Mouse (Mus musculus) Muller cell, postnatal 12 days (primary cell): Measurements from ENCODE around the gene Fbxl13.

Source experiments
- DNase-seq: peaks from one replicate; pipeline ENCODE4 v3.0.0-alpha.2; 2015; ENCODE audit errors: inconsistent ontology term

The Fbxl13 gene

DNA sequence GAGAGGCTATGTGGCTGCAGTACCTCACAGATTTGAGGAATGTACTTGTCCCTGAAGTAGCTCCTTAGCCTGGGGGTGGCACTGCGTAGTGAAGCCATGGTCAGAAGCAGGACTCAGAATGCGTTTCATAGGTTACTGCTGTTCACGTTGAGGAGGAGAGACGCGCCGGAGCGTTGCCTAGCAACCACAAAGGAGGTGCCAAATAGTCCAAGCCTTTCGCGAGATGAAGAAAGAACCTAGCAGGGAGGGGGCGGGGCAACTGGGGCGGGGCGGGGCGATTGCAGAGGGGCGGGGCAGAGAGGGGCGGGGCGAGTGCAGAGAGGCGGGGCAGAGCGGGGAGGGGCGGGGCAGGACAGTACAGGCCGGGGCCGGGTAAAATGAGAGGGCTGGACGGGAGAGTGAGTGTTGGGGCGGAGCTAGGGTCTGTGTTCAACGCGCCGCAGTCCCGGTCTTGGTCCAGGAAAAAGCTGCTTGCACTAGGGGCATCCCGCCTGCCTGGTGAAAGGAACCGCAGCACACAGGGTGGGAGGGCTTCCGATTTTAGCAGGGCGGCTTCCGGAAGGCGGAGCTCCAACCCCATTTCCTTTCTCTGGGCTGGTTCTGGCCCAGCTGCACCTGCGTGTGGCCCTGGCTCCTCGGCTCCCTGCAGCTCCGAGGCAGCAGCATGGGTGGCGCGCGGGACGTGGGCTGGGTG, at the start of gene Fbxl13, which contains the start of gene Armc10:
Gene Fbxl13, minus strand, starts transcription at position 196 of the 694 bp plus-strand sequence.
Gene Armc10, plus strand, starts transcription at position 375 of the 694 bp plus-strand sequence.
- DNase-seq = peak; percentile 92

DNA sequence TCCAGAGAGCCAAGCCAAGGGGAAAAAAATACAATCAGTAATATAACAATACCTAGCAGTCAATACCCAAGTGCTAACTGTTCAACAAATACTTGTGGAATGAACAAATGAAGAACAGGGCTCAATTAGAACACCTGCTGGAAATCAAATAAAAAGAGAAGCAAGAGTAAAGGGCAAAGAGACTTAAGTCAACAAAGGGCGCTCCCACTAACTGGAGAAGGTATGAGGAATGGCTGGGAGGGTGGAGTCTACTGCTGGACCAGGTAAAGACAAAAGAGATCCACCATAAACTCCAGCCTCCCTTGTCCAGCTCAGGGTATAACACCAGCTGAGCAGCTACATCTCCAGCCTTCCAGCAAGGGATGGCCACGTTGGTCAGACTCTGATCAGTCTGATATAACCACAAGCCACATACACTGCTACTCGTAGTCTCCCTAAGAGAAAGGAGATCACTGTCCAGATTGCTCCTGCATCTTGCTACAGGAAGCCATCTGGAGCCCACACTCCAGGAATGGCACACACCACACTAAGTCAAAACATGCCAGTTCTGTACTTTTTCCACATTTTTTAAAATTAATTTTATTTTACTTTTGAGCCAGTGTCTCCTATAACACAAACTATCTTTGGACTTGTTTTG, 49.5 kb upstream of the Fbxl13 start:
- DNase-seq = no peak

DNA sequence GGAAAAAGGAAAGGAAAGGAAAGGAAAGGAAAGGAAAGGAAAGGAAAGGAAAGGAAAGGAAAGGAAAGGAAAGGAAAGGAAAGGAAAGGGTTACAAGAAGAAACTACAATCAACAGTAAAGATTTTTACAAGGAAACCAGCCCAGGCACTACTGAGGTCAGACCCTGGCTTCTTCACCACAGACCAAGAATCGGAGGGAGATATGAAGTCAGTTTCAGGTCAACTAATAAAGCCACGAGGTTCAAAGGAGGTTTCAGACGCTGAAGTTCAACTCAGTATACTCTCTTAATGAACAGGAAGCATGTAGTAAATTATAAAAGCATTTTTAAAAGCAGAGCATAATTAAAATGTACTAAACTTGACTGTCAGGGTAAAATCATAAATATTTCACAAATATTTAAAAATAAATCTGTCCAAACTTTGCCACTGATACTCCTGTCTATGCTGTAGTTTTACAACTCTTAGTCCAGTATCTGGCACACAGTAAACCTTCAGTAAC, 48.0 kb upstream of the Fbxl13 start:
- DNase-seq = no peak

DNA sequence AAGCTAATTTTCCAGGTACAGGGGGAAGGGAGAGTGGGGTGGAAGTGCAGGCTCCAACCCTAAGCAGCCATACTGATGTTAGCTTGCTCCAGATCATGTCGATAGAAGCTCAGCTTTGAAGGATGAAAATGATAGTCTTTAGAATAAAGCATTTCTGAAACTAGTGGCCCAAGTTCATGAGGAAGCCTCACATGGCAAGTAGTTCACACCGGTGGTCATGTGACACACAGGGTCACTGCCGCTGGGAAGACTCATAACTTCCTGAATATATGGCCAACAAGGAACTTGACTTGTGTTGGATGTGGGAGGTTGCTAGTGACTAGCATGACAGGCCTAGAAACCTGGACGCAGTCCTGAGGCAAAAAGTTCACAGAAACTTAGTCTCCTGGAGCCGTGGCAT, 46.8 kb upstream of the Fbxl13 start:
- no peak for DNase-seq

DNA sequence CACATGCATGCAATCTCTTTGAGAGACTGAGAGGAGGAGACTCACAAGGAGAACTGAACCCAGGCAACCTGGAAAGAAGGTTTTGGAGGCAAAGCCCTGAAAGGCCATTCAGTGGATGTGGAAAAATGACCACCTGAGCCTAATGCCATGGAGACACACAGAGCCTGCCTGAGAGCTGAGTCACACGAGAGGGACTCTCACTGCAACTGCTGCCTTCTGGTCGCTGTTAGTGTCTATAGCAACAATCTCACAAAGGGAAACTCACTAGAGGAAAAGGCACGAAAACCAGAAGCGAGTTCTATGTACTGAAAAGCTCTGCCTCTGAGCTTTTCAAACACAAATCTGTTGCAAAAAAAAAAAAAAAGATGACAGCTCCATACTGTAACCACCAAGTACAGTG, 41.6 kb upstream of the Fbxl13 start:
- no peak for DNase-seq

DNA sequence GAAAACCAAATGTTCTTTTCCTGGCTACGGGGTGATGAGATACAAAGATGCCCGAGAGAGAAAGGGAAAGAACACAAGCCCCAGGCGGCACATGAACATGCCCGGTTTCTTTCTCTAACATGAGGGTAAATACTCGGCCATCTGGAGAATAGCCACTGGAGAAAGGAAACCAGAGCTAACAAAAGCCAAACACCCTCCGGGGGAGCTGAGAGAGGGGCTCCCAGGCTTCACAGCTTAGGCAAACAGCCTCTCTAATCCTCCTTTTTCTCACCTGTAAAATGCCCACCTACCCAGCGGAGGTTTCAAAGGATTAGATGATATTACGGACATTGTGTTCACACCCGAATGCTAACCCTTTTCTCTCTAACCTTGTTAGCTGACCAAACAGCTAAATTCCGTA, 39.6 kb upstream of the Fbxl13 start:
- no peak for DNase-seq

DNA sequence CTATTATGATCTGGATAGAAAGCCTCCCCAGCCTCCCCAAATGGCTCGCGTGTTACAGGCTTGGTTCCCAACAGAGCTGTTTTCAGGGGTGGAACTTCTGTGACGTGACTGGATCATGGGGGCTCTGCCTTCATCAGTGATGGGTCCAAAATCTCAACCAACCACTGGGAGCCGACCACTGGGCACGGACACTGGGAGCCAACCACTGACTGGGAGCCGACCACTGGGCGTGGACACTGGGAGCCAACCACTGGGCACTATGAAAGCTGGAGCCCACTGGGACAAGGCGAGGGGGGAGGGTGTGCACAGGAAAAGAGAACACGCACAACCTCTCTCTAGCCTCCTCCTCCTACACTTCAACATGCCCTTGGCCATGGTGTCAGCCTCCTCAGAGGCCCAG, 38.4 kb upstream of the Fbxl13 start:
- no peak for DNase-seq

DNA sequence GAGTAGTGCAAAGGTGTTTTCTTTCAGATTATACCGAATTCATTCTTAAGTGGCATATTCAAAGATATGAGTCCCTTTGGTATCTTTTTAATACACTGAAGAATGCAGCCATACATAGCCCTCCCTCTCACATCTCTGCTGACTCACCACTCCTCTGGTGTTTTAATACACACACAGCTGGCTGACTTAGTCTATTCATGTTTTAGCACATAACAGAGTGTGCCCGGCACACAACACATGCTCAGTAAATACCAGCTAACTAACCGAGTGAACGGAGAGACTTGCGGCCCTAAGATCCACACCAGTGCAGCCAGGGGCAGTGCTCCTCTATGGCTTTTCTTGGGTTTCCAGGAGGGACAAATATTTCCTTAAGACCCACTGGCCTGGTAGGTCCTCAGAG, 35.5 kb upstream of the Fbxl13 start:
- no peak for DNase-seq

DNA sequence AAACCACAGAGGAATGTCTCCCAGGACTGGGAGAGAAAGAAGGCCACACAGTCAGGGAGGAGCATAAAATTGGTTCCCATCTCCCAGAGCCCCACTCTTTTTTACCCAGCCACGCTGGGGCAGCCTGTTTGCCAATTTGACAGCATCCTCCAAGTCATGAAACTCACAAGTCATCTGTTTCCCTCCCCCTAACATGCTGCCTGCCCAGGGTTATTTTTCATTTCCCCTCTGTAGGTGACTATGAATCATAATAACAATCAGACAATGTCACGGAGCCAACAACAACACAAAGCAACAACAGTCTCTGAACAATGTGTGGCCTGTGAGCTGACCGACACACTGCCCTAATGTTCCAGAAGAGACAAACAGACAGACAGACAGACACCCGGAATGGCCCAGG, 34.6 kb upstream of the Fbxl13 start:
- peak; percentile 43 for DNase-seq

DNA sequence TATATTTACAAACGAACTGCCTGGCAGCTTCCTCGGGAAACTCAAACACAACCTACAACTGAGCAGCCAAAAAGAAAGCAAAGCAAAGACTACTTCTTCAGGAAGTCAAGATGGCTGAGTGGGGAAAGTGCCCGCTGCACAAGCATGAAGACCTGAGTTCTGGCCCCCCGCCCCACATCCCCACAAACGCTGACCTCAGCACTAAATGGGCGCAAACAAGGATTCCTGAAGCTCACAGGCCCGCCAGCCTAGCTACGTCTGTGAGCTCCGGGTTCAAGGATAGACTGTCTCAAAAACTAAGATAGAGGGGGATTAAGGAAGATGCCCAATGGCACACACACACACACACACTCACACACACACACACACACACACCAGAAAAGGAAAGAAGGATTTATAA, 32.9 kb upstream of the Fbxl13 start:
- DNase-seq = no peak

DNA sequence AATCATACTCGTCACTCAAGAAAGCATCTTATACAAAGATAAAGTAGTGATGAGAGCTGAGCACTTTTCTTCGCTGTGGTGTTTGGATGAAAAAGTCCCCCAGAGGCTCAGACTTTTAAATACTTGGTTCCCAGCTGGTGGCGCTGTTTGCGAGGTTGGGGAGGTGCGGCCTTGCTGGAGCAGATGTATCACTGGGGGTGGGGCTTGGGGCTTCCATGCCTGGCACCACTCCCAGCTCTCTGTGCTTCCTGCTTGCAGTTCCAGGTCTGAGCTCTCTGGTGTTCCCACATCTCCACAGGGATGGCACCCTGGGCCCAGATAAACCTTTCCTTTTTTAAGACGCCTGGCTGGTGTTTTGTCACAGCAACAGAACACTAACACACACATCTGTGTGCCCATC, 32.5 kb upstream of the Fbxl13 start:
- no peak for DNase-seq

DNA sequence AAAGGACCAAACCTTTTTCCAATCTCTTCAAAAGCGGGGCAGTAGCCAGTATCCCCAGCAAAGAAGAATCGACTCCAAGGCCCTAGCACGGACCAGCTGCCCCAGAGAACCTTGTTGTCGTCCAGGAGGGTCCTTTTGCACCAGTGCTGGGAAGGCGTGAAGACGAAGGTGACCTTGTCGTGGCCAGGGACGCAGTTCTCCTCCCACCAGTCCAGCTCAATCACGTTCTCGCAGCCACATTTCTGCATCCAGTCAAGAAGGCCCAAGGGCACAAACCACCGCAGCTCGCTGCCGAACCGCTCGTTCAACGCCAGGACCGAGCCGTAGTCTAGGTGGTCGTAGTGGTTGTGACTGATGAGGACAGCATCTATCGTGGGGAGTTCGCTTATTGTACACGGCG, 30.1 kb upstream of the Fbxl13 start:
- no peak for DNase-seq

DNA sequence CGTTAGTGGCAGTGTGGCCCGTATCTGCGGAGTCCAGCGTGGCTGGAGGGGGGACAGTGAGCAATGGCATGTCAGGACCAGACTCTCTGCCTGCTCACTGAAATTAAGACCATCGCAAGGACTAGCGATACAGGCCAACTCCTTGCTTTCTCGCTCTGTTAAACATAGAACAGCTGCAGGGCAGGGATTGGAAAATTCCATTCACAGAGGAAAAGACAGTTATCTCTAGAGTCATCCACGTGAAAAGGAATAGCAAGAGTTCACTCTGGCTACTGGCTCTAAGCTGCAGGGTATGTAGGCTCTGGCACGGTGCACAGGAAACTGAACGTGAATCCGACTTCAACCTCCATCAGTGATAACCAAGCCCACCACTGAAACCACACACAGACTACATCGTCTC, 29.6 kb upstream of the Fbxl13 start:
- DNase-seq = no peak

DNA sequence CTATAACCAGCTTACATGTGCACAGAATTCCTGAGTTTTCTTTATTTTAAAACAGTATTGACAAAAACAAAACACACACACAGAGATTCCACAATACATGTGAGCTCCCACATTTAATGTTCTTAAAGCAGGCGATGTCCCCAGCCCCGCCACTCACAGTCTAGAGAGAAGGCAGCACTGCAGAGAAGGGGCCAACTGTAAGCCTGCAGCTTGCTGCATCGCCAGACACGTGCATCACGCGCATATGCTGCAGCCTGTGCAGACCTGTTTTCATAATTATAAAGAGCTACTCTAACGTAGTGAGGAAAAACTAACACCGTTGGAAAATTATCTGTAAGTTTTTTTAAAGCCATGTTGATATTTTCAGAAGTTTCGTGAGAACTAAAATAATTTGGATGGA, 28.3 kb upstream of the Fbxl13 start:
- DNase-seq = no peak

DNA sequence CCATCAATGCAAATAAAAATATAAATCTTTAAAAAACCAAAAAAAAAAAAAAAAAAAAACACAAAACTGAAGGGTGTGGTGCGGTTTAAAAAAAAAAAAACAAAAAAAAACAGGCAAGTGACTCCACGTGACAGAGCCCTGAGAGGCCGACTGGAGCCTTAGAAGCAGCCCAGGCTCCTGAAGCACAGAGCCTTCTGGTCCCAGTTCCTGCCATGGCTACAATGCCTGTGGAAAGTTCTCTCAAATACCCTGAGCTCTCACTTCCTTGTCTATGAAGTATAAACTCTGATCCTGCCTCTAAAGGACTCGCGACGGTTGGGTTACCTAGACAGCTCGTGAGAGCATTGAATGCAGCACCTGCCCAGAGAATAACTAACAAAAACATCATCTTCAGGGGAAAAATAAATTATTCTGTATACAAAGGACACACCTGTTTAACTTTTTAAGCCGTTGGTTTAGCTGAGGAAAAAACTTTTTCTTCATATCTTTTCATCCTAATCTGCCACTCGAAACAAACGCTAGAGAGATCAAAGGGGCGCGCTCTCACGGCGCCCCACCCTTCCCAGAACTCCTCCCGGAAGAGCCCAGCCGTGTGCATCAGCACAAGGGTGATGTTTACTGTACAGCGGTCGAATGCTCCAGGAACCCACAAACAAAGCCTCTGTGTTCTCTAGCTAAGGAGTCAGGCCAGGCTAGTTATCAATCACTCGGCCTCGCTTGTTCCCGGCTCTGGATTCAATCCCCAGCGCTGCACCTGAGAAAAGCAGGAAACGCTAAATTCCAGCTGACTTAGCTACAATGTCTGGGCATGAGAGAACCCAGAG, 27.6 kb upstream of the Fbxl13 start:
- DNase-seq = peak; percentile 24

DNA sequence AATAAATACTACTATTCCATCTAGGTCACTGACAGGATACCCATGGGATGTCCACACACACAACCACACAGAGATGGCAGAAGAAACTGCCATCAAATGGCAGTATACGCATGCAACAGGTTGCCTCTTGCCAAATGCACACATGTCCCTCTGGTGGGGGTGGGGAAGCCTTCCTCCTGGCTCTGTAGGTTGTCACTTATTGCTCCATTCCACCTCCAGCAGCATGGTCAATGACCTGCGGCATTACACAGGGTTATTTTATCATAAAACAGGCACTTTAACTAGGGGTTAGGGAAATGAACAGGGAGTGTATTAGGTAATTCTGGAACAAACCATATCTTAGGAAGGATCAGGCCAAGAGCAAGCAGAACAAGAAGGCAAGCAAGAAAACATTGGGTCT, 23.9 kb upstream of the Fbxl13 start:
- DNase-seq = no peak

DNA sequence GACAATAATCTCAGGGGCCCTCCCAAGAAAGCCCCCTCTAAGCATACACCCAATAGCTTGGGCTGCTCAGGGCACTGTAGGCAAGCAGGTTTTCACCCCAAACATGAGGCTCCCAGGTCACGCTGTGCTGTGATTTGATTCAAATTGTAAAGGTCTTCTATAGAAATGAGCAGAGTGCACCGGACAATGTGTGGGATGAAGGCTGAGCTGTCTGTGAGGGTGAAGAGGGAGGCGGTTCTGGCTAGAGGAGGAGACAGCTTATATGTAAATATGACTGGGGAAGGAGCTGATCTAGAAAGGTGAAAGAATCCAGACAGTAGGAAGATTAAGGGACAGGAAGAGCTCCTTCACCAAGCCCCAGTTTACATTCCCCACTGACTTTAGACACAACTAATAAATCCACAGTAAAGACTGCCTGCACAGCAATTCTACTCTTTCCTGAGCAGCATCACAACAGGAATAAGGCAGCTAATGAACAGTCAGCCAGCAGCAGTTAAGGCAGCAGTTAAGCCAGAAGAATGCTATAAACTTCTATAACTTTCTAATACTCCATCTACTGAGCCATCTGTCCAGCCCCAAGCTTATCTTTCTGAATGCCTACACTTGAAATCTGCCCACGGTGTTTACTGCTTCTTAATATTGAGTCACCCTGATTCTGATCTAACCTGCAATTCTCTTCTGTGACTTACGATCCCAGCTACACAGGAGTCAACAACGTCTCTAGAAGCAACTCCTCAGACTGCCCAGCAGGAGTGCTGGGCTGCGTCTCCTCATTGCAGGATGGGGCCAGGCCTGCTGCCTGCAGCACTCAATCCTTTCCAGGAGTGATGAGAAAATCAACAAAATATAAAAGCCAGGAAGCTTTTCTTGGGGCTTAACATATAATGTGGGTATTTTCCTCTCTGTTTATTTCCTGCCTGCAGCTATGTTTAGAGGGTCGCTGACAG, 22.0 kb upstream of the Fbxl13 start:
- DNase-seq = no peak

DNA sequence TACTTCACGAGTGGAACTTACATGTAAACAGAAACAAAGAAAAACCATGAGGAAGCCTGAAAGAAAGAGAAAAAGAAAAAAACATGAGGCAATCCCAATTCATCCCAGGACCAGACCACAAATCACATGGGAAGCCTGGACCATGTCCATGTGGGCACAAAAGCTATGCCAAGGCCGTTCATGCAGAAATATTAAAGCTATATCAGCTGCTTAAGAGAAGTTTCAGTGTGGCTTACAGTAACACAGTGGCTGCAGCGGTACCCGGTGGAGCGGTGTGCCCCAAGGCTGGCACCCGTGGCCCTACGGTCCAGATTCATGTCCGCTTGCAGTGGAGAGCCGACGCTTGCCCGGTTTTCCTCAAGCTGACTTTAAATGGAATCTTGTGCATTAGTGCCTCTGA, 17.6 kb upstream of the Fbxl13 start:
- DNase-seq = peak; percentile 50

DNA sequence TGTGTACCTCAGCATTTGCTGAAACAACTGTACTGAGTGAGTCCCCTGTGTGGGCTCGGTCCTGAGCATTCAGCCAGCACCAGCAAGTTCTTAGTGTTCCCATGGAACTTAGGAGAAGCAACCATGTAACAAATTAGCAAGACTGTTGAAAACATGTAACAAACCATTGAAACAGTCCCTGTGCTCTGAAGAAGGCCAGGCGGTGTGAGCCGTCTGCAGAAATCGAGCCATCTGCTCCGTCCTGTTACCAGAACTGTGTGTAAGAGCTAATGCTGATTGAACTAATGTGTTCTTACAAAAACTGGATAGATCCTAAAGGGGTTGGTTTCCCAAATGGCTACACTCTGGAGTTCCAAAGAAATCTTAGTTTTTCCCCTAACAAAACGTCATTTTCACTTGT, 15.4 kb upstream of the Fbxl13 start:
- no peak for DNase-seq

DNA sequence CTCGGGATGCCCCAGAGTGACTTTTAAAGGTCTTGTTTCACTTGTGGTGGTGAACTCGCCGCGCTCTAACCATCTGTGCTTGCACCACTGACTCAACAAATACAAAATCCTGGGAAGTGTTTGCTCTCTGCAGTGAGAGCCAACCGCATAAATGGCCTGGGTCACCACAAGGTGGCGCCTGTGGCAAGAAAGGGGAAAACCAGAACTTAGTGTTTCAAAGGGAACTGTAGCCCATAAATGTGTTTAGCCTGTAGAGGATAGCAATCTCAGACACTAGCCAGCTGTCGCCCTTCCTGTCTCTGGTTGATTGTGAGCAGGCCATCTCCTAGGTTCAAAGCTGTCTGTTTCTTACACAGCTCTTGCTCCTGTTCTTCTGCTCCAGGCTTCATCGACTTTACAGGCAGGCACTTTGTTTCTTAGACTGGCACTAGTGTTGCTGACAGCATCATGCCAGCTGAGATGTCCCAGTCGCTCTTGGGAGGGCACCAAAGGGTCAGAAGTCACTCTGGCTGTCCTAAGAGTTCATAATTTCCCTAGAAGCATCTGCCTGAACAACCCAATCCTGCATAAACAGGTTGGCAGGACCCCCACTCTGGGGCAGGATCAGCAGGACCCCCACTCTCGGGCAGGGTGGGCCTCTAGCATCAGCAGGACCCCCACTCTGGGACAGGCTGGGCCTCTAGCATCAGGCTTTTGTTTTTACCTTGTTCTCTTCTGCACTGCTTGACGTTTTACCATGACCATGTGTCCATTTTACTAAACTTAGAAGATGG, 13.4 kb upstream of the Fbxl13 start:
- peak; percentile 61 for DNase-seq

DNA sequence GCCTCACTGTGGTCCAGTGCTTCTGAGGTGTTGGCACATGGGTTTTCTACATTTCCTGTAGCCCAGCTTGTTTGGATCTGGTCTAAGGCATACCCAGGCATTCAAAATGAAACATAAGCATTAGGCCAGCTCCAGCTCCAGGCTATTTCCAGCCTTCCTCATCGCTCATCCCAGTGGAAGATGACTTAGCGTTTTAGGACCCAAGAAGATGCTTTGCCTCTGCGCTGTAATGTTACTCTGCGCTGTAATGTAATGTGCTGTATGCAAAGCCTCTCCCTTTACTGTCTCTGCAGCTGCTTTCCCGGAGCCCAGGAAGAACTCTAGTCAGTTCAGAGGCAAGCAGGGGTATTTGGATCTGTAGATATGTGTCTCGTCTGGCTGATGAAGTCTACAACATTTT, 12.6 kb upstream of the Fbxl13 start:
- DNase-seq = no peak
